Mouse (Mus musculus): ENCODE measurements around the gene Ecm1. TPM values are rescaled to one million over a fixed set of nuclear protein-coding genes. Genes with fewer than 3 reads are reported as not detected.

The Ecm1 gene
- polyA plus RNA-seq, 1 experiment: 219 TPM

DNA sequence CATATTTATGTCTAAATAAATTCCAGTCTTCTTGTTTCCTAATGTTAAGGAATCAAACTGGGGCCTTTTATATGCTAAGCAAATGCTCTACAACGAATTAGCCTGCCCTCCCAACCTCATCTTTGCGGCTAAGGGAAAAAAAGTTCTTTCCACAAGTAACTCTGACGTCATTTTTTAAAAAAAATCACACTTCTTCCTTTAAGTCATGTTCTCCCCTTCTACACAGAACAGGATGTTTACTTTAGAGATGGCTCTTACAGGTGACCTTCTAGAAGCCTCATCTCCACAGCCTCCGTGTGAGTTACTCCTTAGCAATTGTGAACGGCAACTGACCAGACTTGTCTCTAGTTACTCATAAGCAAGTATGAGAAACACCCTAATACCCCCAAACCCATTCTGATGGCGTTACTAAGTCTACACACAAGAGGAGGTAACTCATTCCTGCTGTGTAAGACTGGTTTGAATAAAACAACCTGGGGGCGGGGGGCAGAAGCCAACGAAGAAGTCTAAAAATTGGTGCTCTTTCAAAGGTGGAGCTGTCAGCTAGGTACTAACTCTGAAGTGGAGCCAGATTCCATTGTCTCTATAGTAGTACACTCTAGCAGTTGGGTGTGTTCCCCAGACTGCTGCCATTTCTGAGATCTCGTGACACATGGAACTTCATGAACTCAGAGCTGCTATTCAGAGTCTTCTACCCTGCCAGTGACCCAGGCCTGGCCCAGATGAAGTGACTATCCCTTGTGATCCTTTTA lies 19.3 kb upstream of the Ecm1 start:
- Histone ChIP-seq H3K4me2 (ENCODE audit: low read depth) (no peak overlapping the region), H3K27me3 (ENCODE audit: control insufficient read depth, insufficient read depth, insufficient read length) (no peaks in the 10 kb centered on the region), H3K79me2 (ENCODE audit: control insufficient read depth, insufficient read depth) (peaks cover 5% of the 10 kb centered on the region), H3K36me3 (ENCODE audit: control insufficient read depth, insufficient read depth) (no peaks in the 10 kb centered on the region), H3K4me3 (no peak overlapping the region), H3ac (ENCODE audit: control insufficient read depth, insufficient read length) (no peak overlapping the region)
- TF ChIP-seq USF1 (IDR thresholded peaks at IDR 0.05; ENCODE audit: low read depth): no peak
- TF ChIP-seq CEBPB (IDR thresholded peaks at IDR 0.05; ENCODE audit: insufficient read depth, poor library complexity, severe bottlenecking): no peak
- no peak for TF ChIP-seq POLR2A (IDR thresholded peaks at IDR 0.05; ENCODE audit: insufficient read length, low read depth)
- TF ChIP-seq POLR2AphosphoS2 (IDR thresholded peaks at IDR 0.05; ENCODE audit: insufficient read length, low read depth): no peak
- no peak for TF ChIP-seq MYOG (IDR thresholded peaks at IDR 0.05; ENCODE audit: control insufficient read depth in 1 of 3, insufficient read depth in 1 of 3, insufficient read length in 2 of 3, low read depth in 2 of 3)
- TF ChIP-seq TCF3 (IDR thresholded peaks at IDR 0.05; ENCODE audit: insufficient read length, low read depth): no peak
- TF ChIP-seq MYOD1 (IDR thresholded peaks at IDR 0.05; ENCODE audit: control insufficient read depth in 1 of 3, insufficient read length in 2 of 3, low read depth in 2 of 3): no peak
- TF ChIP-seq TCF12 (IDR thresholded peaks at IDR 0.05; ENCODE audit: insufficient read depth, poor library complexity, severe bottlenecking): no peak
- no peak for TF ChIP-seq MAX (IDR thresholded peaks at IDR 0.05; ENCODE audit: low read depth)
- TF ChIP-seq SRF (IDR thresholded peaks at IDR 0.05; ENCODE audit: control insufficient read depth, insufficient read length, low read depth): no peak
- no peak for TF ChIP-seq E2F4 (IDR thresholded peaks at IDR 0.05; ENCODE audit: insufficient read depth)
- no peak for TF ChIP-seq REST (IDR thresholded peaks at IDR 0.05; ENCODE audit: insufficient read depth, insufficient read length)

DNA sequence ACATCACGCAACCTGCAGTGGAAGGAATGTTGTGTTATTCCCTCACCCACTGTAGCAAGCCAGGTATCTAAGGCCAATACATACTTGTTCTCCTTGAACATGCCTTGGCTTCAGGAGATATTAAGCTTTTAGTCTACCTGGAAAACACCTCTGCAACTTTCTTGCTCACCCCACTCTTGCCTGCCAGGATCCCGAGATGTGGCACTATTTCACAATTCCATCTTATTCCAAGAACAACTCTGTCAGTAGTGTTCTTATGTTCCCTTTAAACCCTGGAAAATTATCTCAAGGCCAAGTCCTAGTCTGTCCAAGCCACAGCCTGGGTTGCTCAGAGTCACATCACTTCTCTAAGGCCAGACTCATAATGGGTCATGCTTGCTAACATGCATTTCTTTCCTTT lies 17.4 kb upstream of the Ecm1 start:
- Histone ChIP-seq H3K27me3 (ENCODE audit: control insufficient read depth, insufficient read depth, insufficient read length) (no peaks in the 10 kb centered on the region), H3K4me2 (ENCODE audit: low read depth) (no peak overlapping the region), H3K4me3 (no peak overlapping the region), H3K36me3 (ENCODE audit: control insufficient read depth, insufficient read depth) (no peaks in the 10 kb centered on the region), H3ac (ENCODE audit: control insufficient read depth, insufficient read length) (no peak overlapping the region), H3K79me2 (ENCODE audit: control insufficient read depth, insufficient read depth) (peaks cover 5% of the 10 kb centered on the region)
- no peak for TF ChIP-seq TCF3 (IDR thresholded peaks at IDR 0.05; ENCODE audit: insufficient read length, low read depth)
- TF ChIP-seq SRF (IDR thresholded peaks at IDR 0.05; ENCODE audit: control insufficient read depth, insufficient read length, low read depth): no peak

DNA sequence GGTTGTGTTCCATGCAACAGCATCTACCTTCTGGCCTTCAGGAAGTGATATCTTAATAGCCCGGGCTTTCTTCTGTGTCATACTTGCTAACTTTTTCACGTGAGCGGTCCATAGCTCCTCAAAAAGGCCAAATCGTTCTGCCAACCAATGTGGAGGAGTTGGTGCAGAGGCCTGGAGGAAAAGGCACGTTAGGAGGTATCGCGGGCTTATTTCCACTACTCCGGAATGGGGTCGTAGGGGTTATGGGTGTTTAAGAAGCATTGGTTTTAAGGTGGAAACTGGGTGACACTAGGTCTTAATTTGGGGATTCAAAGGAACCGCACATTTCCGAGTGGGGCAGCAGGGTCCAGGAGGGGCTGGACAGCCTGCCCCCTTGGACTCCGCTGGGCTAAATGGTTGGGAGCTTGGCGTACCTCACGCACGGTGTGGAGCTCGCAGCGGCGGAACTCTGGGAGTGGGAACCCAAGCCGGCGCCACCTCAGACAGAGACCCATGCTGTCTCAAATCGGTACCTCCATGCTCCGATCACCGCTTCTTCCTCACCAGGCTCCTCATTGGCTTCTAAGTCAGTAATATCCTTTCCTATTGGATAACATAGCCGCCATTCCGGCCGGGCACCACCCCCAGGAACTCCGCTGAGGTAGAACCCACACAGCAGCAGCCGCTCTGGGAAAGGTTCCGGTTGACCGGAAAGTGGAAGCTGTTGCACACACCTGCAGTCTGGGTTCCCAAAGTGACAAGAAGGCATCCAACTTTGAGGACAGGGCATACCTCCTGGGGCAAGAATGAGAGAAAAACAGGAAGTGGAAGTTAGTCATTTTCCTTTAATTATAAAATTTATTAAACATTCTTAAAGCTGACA lies 15.2 kb upstream of the Ecm1 start:
- H3K79me2 ChIP-seq (ENCODE audit: control insufficient read depth, insufficient read depth): peaks cover 5% of the 10 kb centered on the region
- H3K4me2 ChIP-seq (ENCODE audit: low read depth): peak overlapping the region; percentile 91
- no peak overlapping the region for H3ac ChIP-seq (ENCODE audit: control insufficient read depth, insufficient read length)
- H3K4me3 ChIP-seq: peak overlapping the region; percentile 73
- no peaks in the 10 kb centered on the region for H3K27me3 ChIP-seq (ENCODE audit: control insufficient read depth, insufficient read depth, insufficient read length)
- TF ChIP-seq USF1 (IDR thresholded peaks at IDR 0.05; ENCODE audit: low read depth): no peak
- TF ChIP-seq POLR2AphosphoS2 (IDR thresholded peaks at IDR 0.05; ENCODE audit: insufficient read length, low read depth): peak; percentile 79
- peak; percentile 26 for TF ChIP-seq MAX (IDR thresholded peaks at IDR 0.05; ENCODE audit: low read depth)
- peak in 1 of 3 experiments; percentile 15 for TF ChIP-seq MYOD1 (IDR thresholded peaks at IDR 0.05; ENCODE audit: control insufficient read depth in 1 of 3, insufficient read length in 2 of 3, low read depth in 2 of 3)
- TF ChIP-seq MYOG (IDR thresholded peaks at IDR 0.05; ENCODE audit: control insufficient read depth in 1 of 3, insufficient read depth in 1 of 3, insufficient read length in 2 of 3, low read depth in 2 of 3): peak in 1 of 3 experiments; percentile 53
- peak; percentile 41 for TF ChIP-seq E2F4 (IDR thresholded peaks at IDR 0.05; ENCODE audit: insufficient read depth)
- TF ChIP-seq CEBPB (IDR thresholded peaks at IDR 0.05; ENCODE audit: insufficient read depth, poor library complexity, severe bottlenecking): no peak
- TF ChIP-seq TCF3 (IDR thresholded peaks at IDR 0.05; ENCODE audit: insufficient read length, low read depth): no peak
- TF ChIP-seq POLR2A (IDR thresholded peaks at IDR 0.05; ENCODE audit: insufficient read length, low read depth): peak; percentile 74
- H3K36me3 ChIP-seq (ENCODE audit: control insufficient read depth, insufficient read depth): peaks cover 13% of the 10 kb centered on the region

DNA sequence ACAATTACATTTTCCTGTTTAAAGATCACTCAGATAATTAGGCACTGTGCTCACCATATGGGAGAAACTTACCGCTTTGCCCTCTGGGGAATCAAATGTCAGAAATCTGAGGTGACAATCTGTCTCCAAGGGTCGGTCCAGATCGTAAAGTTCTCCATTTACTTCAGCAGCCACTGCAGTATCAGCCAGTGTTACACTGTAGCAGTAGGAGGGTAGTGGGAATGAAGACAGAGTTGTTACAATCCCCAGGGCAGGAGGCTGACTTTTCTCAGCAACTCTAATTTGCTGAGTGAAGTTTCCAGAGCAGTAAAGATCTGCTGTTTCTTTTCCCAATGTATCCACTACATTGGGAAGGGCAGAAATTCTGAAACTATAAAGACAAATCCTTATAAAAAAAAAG lies 13.6 kb upstream of the Ecm1 start:
- H3K4me2 ChIP-seq (ENCODE audit: low read depth): no peak overlapping the region
- no peak overlapping the region for H3ac ChIP-seq (ENCODE audit: control insufficient read depth, insufficient read length)
- H3K4me3 ChIP-seq: no peak overlapping the region
- H3K36me3 ChIP-seq (ENCODE audit: control insufficient read depth, insufficient read depth): peaks cover 23% of the 10 kb centered on the region
- H3K79me2 ChIP-seq (ENCODE audit: control insufficient read depth, insufficient read depth): peaks cover 5% of the 10 kb centered on the region
- H3K27me3 ChIP-seq (ENCODE audit: control insufficient read depth, insufficient read depth, insufficient read length): no peaks in the 10 kb centered on the region
- no peak for TF ChIP-seq MAX (IDR thresholded peaks at IDR 0.05; ENCODE audit: low read depth)
- no peak for TF ChIP-seq CEBPB (IDR thresholded peaks at IDR 0.05; ENCODE audit: insufficient read depth, poor library complexity, severe bottlenecking)
- no peak for TF ChIP-seq REST (IDR thresholded peaks at IDR 0.05; ENCODE audit: insufficient read depth, insufficient read length)
- no peak for TF ChIP-seq USF1 (IDR thresholded peaks at IDR 0.05; ENCODE audit: low read depth)
- TF ChIP-seq POLR2A (IDR thresholded peaks at IDR 0.05; ENCODE audit: insufficient read length, low read depth): no peak
- no peak for TF ChIP-seq E2F4 (IDR thresholded peaks at IDR 0.05; ENCODE audit: insufficient read depth)
- no peak for TF ChIP-seq MYOD1 (IDR thresholded peaks at IDR 0.05; ENCODE audit: control insufficient read depth in 1 of 3, insufficient read length in 2 of 3, low read depth in 2 of 3)
- no peak for TF ChIP-seq POLR2AphosphoS2 (IDR thresholded peaks at IDR 0.05; ENCODE audit: insufficient read length, low read depth)
- no peak for TF ChIP-seq TCF3 (IDR thresholded peaks at IDR 0.05; ENCODE audit: insufficient read length, low read depth)
- TF ChIP-seq SRF (IDR thresholded peaks at IDR 0.05; ENCODE audit: control insufficient read depth, insufficient read length, low read depth): no peak
- no peak for TF ChIP-seq TCF12 (IDR thresholded peaks at IDR 0.05; ENCODE audit: insufficient read depth, poor library complexity, severe bottlenecking)
- TF ChIP-seq MYOG (IDR thresholded peaks at IDR 0.05; ENCODE audit: control insufficient read depth in 1 of 3, insufficient read depth in 1 of 3, insufficient read length in 2 of 3, low read depth in 2 of 3): no peak
